Mouse (Mus musculus) megakaryocyte progenitor cell, adult 5-6 weeks (primary cell): ENCODE data around the gene Trmt10a. TPM values are rescaled to one million over a fixed set of nuclear protein-coding genes. Genes with fewer than 3 reads are reported as not detected.

Experiments
- ATAC-seq: replicated peaks from 2 replicates; pipeline ENCODE4 v1.8.0; 2016; ENCODE audit warnings: mild to moderate bottlenecking, moderate TSS enrichment, inconsistent platforms; ENCODE audit not compliant: poor library complexity
- total RNA-seq, 2 experiments: library from RNA; stranded (forward) in 1 of 2; stranded (reverse) in 1 of 2; fragments of 157-497, 149-512 nt in 1 of 2; fragments of 200-1000 nt in 1 of 2; gene quantifications; 2 replicates each; pipeline versions ENCODE4 v1.2.3 to v1.2.4; 2015 to 2017

Gene Trmt10a
- total RNA-seq, 2 experiments from 2014 or later, result 8.2 to 10.7 TPM

- ATAC-seq, result no peak
Observed at GRCm38 (mm10) chr3:138193683-138194302, 50.5 kb downstream of the Trmt10a start, which contains the start of gene 4930579F01Rik. Gene 4930579F01Rik (minus strand): TSS chr3:138193825.

- ATAC-seq, result no peak
Observed at GRCm38 (mm10) chr3:138197093-138197492, 53.8 kb downstream of the Trmt10a start.

GRCm38 (mm10) chr3:138197556-138197955, 54.3 kb downstream of the Trmt10a start:
- ATAC-seq, result no peak

GRCm38 (mm10) chr3:138197973-138198721, 54.9 kb downstream of the Trmt10a start:
- ATAC-seq, result peak; percentile 98

- ATAC-seq, result no peak
Observed at GRCm38 (mm10) chr3:138198722-138199068, 55.4 kb downstream of the Trmt10a start.

- ATAC-seq, result no peak
Observed at GRCm38 (mm10) chr3:138208821-138209220, 65.6 kb downstream of the Trmt10a start.

Other genes with a start within 250 kb of the Trmt10a start
- gene Lamtor3, start 224.9 kb upstream of the Trmt10a start, total RNA-seq (2015), result 61.3 and 77.5 TPM in 2 replicates
- gene Lamtor3, start 224.9 kb upstream of the Trmt10a start, total RNA-seq (2017), result 66.2 and 76.7 TPM in 2 replicates
- 79.2 and 99.7 TPM in 2 replicates for gene Dapp1, start 161.9 kb upstream of the Trmt10a start, total RNA-seq (2015)
- gene Dapp1, start 161.9 kb upstream of the Trmt10a start, total RNA-seq (2017), result 129 and 154 TPM in 2 replicates
- gene 1110002E22Rik, start 78.4 kb upstream of the Trmt10a start, total RNA-seq (2015), result not detected in 2 replicates
- not detected in 2 replicates for gene 1110002E22Rik, start 78.4 kb upstream of the Trmt10a start, total RNA-seq (2017)
- not detected in 2 replicates for gene Gm5105, start 76.1 kb upstream of the Trmt10a start, total RNA-seq (2015)
- not detected in 2 replicates for gene Gm5105, start 76.1 kb upstream of the Trmt10a start, total RNA-seq (2017)
- gene Mttp, start 1.5 kb downstream of the Trmt10a start, total RNA-seq (2015), result 3.1 and 4.5 TPM in 2 replicates
- 2.0 and 5.6 TPM in 2 replicates for gene Mttp, start 1.5 kb downstream of the Trmt10a start, total RNA-seq (2017)
- not detected in 2 replicates for gene 4930579F01Rik, start 50.4 kb downstream of the Trmt10a start, total RNA-seq (2015)
- not detected in 2 replicates for gene 4930579F01Rik, start 50.4 kb downstream of the Trmt10a start, total RNA-seq (2017)
- gene Adh7, start 74.3 kb downstream of the Trmt10a start, total RNA-seq (2015), result not detected in 2 replicates
- not detected in 2 replicates for gene Adh7, start 74.3 kb downstream of the Trmt10a start, total RNA-seq (2017)
- not detected in 2 replicates for gene Adh1, start 117.5 kb downstream of the Trmt10a start, total RNA-seq (2015)
- gene Adh1, start 117.5 kb downstream of the Trmt10a start, total RNA-seq (2017), result not detected in 2 replicates
- not detected in 2 replicates for gene Adh6a, start 169.8 kb downstream of the Trmt10a start, total RNA-seq (2015)
- gene Adh6a, start 169.8 kb downstream of the Trmt10a start, total RNA-seq (2017), result not detected in 2 replicates
- gene Adh6b, start 198.3 kb downstream of the Trmt10a start, total RNA-seq (2015), result not detected in 2 replicates
- not detected in 2 replicates for gene Adh6b, start 198.3 kb downstream of the Trmt10a start, total RNA-seq (2017)